Mouse (Mus musculus): ENCODE measurements around the gene Pttg1.

Gene Pttg1

GRCm38 (mm10) chr11:43408888-43409287 is 17.2 kb downstream of the Pttg1 start:
- no peak for DNase-seq

- no peak for DNase-seq
Observed at GRCm38 (mm10) chr11:43404150-43404807, 21.8 kb downstream of the Pttg1 start.

GRCm38 (mm10) chr11:43400131-43400530 is 25.9 kb downstream of the Pttg1 start:
- no peak for DNase-seq

- DNase-seq, result no peak
Observed at GRCm38 (mm10) chr11:43399297-43399696, 26.8 kb downstream of the Pttg1 start.

GRCm38 (mm10) chr11:43396672-43397071 is 29.4 kb downstream of the Pttg1 start:
- no peak for DNase-seq

- no peak for DNase-seq
Observed at GRCm38 (mm10) chr11:43396246-43396645, 29.8 kb downstream of the Pttg1 start.

GRCm38 (mm10) chr11:43395073-43395948 is 30.7 kb downstream of the Pttg1 start:
- no peak for DNase-seq

GRCm38 (mm10) chr11:43393325-43393724 is 32.7 kb downstream of the Pttg1 start:
- no peak for DNase-seq

GRCm38 (mm10) chr11:43392757-43393156 is 33.3 kb downstream of the Pttg1 start:
- DNase-seq, result no peak

- DNase-seq, result no peak
Observed at GRCm38 (mm10) chr11:43389118-43389517, 36.9 kb downstream of the Pttg1 start.

GRCm38 (mm10) chr11:43388122-43389097 is 37.6 kb downstream of the Pttg1 start:
- DNase-seq, result peak in 1 of 2 experiments; percentile 15

GRCm38 (mm10) chr11:43387004-43387880 is 38.8 kb downstream of the Pttg1 start:
- DNase-seq, result no peak

GRCm38 (mm10) chr11:43385716-43386115 is 40.3 kb downstream of the Pttg1 start:
- DNase-seq, result no peak

GRCm38 (mm10) chr11:43385055-43385649 is 40.9 kb downstream of the Pttg1 start:
- DNase-seq, result peak; percentile 18 to 33

GRCm38 (mm10) chr11:43383581-43383980 is 42.5 kb downstream of the Pttg1 start:
- no peak for DNase-seq

GRCm38 (mm10) chr11:43380901-43381300 is 45.1 kb downstream of the Pttg1 start:
- no peak for DNase-seq

GRCm38 (mm10) chr11:43379911-43380485 is 46.1 kb downstream of the Pttg1 start:
- DNase-seq, result no peak

GRCm38 (mm10) chr11:43379488-43379887 is 46.6 kb downstream of the Pttg1 start:
- DNase-seq, result no peak

- no peak for DNase-seq
Observed at GRCm38 (mm10) chr11:43377083-43377850, 48.8 kb downstream of the Pttg1 start.

- DNase-seq, result no peak
Observed at GRCm38 (mm10) chr11:43376598-43376997, 49.5 kb downstream of the Pttg1 start.

Measured in thymus, adult 18-20 months (tissue).